In the genomic region with DNA sequence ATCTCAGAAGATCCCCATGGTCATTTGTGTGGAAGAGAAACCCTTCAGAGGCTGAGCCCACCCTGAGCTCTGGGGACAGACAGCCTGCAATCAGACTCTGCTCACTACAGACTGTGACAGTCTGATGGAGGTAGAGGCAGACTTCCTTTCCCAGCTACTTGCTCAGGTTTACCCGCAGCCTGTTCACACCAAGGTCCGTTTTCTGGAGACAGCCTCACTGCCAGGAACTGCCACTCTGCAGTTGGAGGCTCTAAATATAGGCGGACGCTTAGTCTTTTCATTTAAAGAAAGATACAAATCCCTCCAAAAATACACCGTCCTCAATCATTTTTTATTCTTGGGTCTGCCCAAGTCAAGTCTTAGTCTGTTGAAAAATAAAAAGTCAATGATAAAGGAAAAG, we compare ENCODE assay signal across 22 mouse cellular contexts.
DNase-seq lines count a peak whose midpoint lies in the region; ATAC-seq lines count a peak whose summit lies in the region.
"Had no signal": no experiment of that assay in that cellular context is flagged by ENCODE, and none has a peak within 500 bp of the region (broad histone marks: within the 10 kb centered on the region; RNA-seq: fewer than 3 reads in every experiment).

No protein-coding gene starts in this region.

- ATAC-seq in frontal cortex, adult (ENCODE audit: low TSS enrichment): peak; percentile 77; the same call in 1 of the 2 replicates
- ATAC-seq in midbrain, embryonic 11.5 days (ENCODE audit: low FRiP score): no peak
- ATAC-seq in midbrain, embryonic 13.5 days: no peak
- no peak for ATAC-seq in forebrain, embryonic 12.5 days (ENCODE audit: low FRiP score)
- ATAC-seq: activated CD4-positive, CD25-positive, alpha-beta regulatory T cell, adult 4 months; CD4-positive, CD25-positive, alpha-beta regulatory T cell, adult 4 months; Patski had no signal

- H3K4me2 ChIP-seq in midbrain, embryonic 11.5 days: no peak overlapping the region
- H3K4me2 ChIP-seq in midbrain, embryonic 13.5 days (replicated peaks): no peak overlapping the region
- no peak overlapping the region for H3K4me2 ChIP-seq in forebrain, embryonic 12.5 days

- no peak overlapping the region for H3K9ac ChIP-seq in midbrain, embryonic 11.5 days (ENCODE audit: low read length)
- H3K9ac ChIP-seq in midbrain, embryonic 13.5 days (replicated peaks): no peak overlapping the region
- H3K9ac ChIP-seq in forebrain, embryonic 12.5 days: no peak overlapping the region

- no peak overlapping the region for H3K4me3 ChIP-seq in midbrain, embryonic 11.5 days (ENCODE audit: low read depth, low read length)
- H3K4me3 ChIP-seq in midbrain, embryonic 13.5 days (replicated peaks): no peak overlapping the region
- no peak overlapping the region for H3K4me3 ChIP-seq in forebrain, embryonic 12.5 days (replicated peaks)

- H3K36me3 ChIP-seq in midbrain, embryonic 11.5 days (ENCODE audit: control insufficient read depth, insufficient read depth, low read length): no peaks in the 10 kb centered on the region
- no peaks in the 10 kb centered on the region for H3K36me3 ChIP-seq in midbrain, embryonic 13.5 days
- H3K36me3 ChIP-seq in forebrain, embryonic 12.5 days (replicated peaks): no peaks in the 10 kb centered on the region
- H3K36me3 ChIP-seq: G1E had no signal

- no peak overlapping the region for H3K27ac ChIP-seq in midbrain, embryonic 11.5 days (ENCODE audit: low read depth, low read length)
- H3K27ac ChIP-seq in midbrain, embryonic 13.5 days: no peak overlapping the region
- H3K27ac ChIP-seq in forebrain, embryonic 12.5 days: no peak overlapping the region

- H3K4me1 ChIP-seq in midbrain, embryonic 11.5 days (ENCODE audit: control insufficient read depth, insufficient read depth, low read length): no peaks in the 10 kb centered on the region
- no peaks in the 10 kb centered on the region for H3K4me1 ChIP-seq in midbrain, embryonic 13.5 days (replicated peaks)
- H3K4me1 ChIP-seq in forebrain, embryonic 12.5 days: no peaks in the 10 kb centered on the region

- WGBS in midbrain, embryonic 11.5 days: 87% methylated on average over 5 of the region's 5 CpGs
- WGBS in midbrain, embryonic 13.5 days: 92% methylated on average over 5 of the region's 5 CpGs
- WGBS in forebrain, embryonic 12.5 days: 93% methylated on average over 5 of the region's 5 CpGs

- no peaks in the 10 kb centered on the region for H3K27me3 ChIP-seq in midbrain, embryonic 11.5 days (ENCODE audit: control insufficient read depth, insufficient read depth, low read length)
- H3K27me3 ChIP-seq in midbrain, embryonic 13.5 days: no peaks in the 10 kb centered on the region
- H3K27me3 ChIP-seq in forebrain, embryonic 12.5 days: no peaks in the 10 kb centered on the region

- no peak for DNase-seq in frontal cortex, postnatal 25 days (ENCODE audit: low spot score in 2 of 2)
- peak; percentile 24 to 63 for DNase-seq in left cerebral cortex, postnatal 25 days (ENCODE audit: low spot score in 2 of 2)
- DNase-seq in left cerebral cortex, adult 11 months (ENCODE audit: low spot score): no peak
- peak; percentile 62 for DNase-seq in midbrain, embryonic 11.5 days (ENCODE audit: low spot score, missing footprints)
- DNase-seq in brain, adult 2 months (ENCODE audit: low read depth, low spot score): peak; percentile 29
- DNase-seq: adrenal gland, adult 2 months; adrenal gland, adult 8-10 months; adrenal gland, postnatal 10 days; adrenal gland, postnatal 14 days; adrenal gland, postnatal 25 days; adrenal gland, postnatal 36 days; B cell, adult 2 months; cerebellum, adult 11 months; cerebellum, adult 11-12 months; cerebellum, adult 18-20 months had no signal

- intact Hi-C loops in left cerebral cortex, postnatal 25 days (cut with DNase I): no loop called here

- no peaks in the 10 kb centered on the region for H3K9me3 ChIP-seq in midbrain, embryonic 11.5 days (ENCODE audit: control insufficient read depth, low read length)
- H3K9me3 ChIP-seq in midbrain, embryonic 13.5 days: no peaks in the 10 kb centered on the region
- H3K9me3 ChIP-seq in forebrain, embryonic 12.5 days: no peaks in the 10 kb centered on the region
- H3K9me3 ChIP-seq: G1E had no signal

Comparison
In these comparisons a context has a peak if more than half of its experiments do, and no peak if none do; other contexts are left out.
1. DNase-seq: peak in left cerebral cortex, postnatal 25 days (2 of 2), midbrain, embryonic 11.5 days (single experiment) and brain, adult 2 months (single experiment); none in frontal cortex, postnatal 25 days (0 of 2) and left cerebral cortex, adult 11 months (single experiment).